Mouse (Mus musculus) mesoderm, embryonic 11.5 days (tissue): ENCODE results near the gene Prok1.

Experiments
- DNase-seq: peaks from one replicate; pipeline ENCODE4 v3.0.0-alpha.2; 2012; ENCODE audit warnings: low read depth, low spot score

The Prok1 gene

DNA sequence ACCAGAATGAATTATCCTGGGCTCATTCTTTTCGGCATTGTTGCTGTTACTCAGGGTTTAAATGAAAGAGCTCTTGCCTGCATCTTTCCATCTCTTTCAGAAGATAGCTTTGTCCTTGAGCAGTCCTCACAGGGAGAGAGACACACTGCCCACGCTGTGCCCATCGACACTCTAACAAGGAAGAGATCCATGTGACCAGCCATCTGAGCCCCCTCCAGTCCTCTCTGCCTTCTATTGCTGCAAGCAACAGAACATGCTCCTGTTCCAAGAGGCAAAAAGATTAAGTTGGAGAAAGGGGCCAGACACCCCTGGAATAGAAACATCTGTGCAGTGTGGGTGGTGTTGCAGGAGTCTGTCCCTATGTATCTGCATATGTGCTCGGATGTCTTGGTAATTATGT, 52.5 kb downstream of the Prok1 start:
- DNase-seq, result no peak

GRCm38 (mm10) chr3:107185597-107185996, 53.9 kb downstream of the Prok1 start:
- DNase-seq, result no peak

- no peak for DNase-seq
These were observed 56.3 kb downstream of the Prok1 start for GRCm38 (mm10) chr3:107183178-107183577.
